Mouse (Mus musculus) kidney, adult 2 months (tissue): ENCODE data around the gene Galm.

Experiments used
- CTCF ChIP-seq: fragments of 200-500 bp; conservative IDR thresholded peaks from 2 replicates; pipeline ENCODE4 v1.5.1; 2011; ENCODE audit warnings: low read depth, mild to moderate bottlenecking, control low read depth, low read length, moderate library complexity, mixed read lengths; ENCODE audit not compliant: insufficient read depth, insufficient read length
- POLR2A ChIP-seq: fragments of 200-500 bp; IDR thresholded peaks from one replicate; pipeline ENCODE4 v1.6.1; 2011; ENCODE audit warnings: low read depth, low read length, control low read depth

GRCm38 (mm10) chr17:80167436-80167835 is 40.2 kb downstream of the Galm start:
- TF ChIP-seq CTCF (no peak), POLR2A (no peak)
